Mouse (Mus musculus): ENCODE results near the gene Mafk. TPM values are rescaled to one million over a fixed set of nuclear protein-coding genes. Genes with fewer than 3 reads are reported as not detected.

The Mafk gene
- polyA plus RNA-seq, 1 experiment from 2014 or later = 5.7 TPM

DNA sequence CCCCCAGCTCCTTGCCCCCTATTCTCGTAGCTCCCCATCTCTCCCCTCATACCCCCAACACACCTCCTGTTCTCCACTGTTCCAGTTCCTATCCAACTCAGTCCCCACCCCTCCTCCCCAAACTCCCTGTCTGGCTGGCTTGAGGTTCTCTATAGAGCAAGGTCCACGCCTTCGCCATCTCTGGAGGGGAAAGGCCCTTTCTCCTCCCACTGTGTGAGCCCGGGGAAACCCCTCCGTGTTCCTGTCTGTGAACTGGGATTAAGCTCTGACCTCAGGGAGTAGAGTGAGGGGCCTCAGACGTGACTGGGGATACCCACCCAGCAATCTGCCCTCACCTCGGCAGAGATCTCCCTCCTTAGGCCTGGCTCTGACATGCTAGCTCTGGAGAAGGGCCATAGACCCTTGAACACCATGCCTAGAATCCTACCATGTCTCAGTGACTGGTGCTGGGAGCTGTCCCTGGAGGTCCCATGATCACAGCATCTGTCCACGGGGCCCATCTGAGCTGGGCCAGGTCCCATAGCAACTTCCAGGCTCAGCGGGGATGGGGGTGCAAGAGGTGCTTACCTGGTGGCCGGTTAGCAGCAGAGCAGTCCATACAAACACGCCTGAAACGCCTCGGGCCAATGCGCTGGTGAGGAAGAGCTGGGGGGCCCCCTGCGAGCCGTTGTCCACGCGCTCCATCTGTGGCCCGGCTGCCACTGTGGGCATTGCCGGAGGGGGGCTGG, 21.2 kb downstream of the Mafk start:
- no peak overlapping the region for H3K4me2 ChIP-seq (ENCODE audit: low read depth, low read length)
- no peak overlapping the region for H3K27ac ChIP-seq (ENCODE audit: low read depth, low read length)
- H3K36me3 ChIP-seq (ENCODE audit: control insufficient read depth, insufficient read depth, low read length) = no peaks in the 10 kb centered on the region
- no peak overlapping the region for H3K4me3 ChIP-seq (ENCODE audit: low read depth, low read length)
- no peaks in the 10 kb centered on the region for H3K9me3 ChIP-seq (ENCODE audit: control insufficient read depth, low read length)
- 73% methylated on average over 20 of the region's 20 CpGs for WGBS
- ATAC-seq (ENCODE audit: low read depth) = no peak
- H3K4me1 ChIP-seq (ENCODE audit: control insufficient read depth, insufficient read depth, low read length) = no peaks in the 10 kb centered on the region
- no peaks in the 10 kb centered on the region; the same call in 1 of the 2 replicates for H3K27me3 ChIP-seq (ENCODE audit: control insufficient read depth, insufficient read depth, low read length)
- no peak overlapping the region for H3K9ac ChIP-seq (replicated peaks; ENCODE audit: low read depth, low read length)

DNA sequence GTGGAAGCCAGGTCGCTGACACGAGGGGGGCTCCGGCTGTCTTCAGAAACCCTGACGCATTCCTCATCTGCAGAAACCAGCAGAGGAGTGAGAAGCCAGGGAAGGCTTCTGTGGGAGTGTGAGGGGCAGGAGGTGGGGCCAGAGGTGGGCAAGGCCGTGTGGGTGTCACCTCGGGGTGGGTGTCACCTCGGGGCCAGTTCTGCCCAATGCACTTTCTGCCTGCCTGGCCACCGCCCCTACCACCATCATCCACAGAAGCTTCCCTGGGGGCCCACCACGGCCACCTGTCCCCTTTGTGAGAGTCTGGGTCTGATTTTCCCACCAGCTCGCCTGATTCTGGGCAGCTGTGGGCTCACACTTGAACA, 21.8 kb downstream of the Mafk start:
- ATAC-seq (ENCODE audit: low read depth) = no peak
- Histone ChIP-seq H3K4me1 (ENCODE audit: control insufficient read depth, insufficient read depth, low read length) (no peaks in the 10 kb centered on the region), H3K27me3 (ENCODE audit: control insufficient read depth, insufficient read depth, low read length) (no peaks in the 10 kb centered on the region; the same call in 1 of the 2 replicates), H3K9ac (replicated peaks; ENCODE audit: low read depth, low read length) (no peak overlapping the region), H3K27ac (ENCODE audit: low read depth, low read length) (no peak overlapping the region), H3K4me2 (ENCODE audit: low read depth, low read length) (no peak overlapping the region), H3K36me3 (ENCODE audit: control insufficient read depth, insufficient read depth, low read length) (no peaks in the 10 kb centered on the region), H3K4me3 (ENCODE audit: low read depth, low read length) (no peak overlapping the region), H3K9me3 (ENCODE audit: control insufficient read depth, low read length) (no peaks in the 10 kb centered on the region)
- WGBS = 58% methylated on average over 10 of the region's 10 CpGs

GRCm38 (mm10) chr5:139813963-139814381, 22.7 kb downstream of the Mafk start:
- H3K36me3 ChIP-seq (ENCODE audit: control insufficient read depth, insufficient read depth, low read length) = no peaks in the 10 kb centered on the region
- no peak for ATAC-seq (ENCODE audit: low read depth)
- no peak overlapping the region for H3K9ac ChIP-seq (replicated peaks; ENCODE audit: low read depth, low read length)
- H3K9me3 ChIP-seq (ENCODE audit: control insufficient read depth, low read length) = no peaks in the 10 kb centered on the region
- H3K4me3 ChIP-seq (ENCODE audit: low read depth, low read length) = no peak overlapping the region
- no peaks in the 10 kb centered on the region for H3K4me1 ChIP-seq (ENCODE audit: control insufficient read depth, insufficient read depth, low read length)
- H3K27me3 ChIP-seq (ENCODE audit: control insufficient read depth, insufficient read depth, low read length) = no peaks in the 10 kb centered on the region; the same call in 1 of the 2 replicates
- H3K27ac ChIP-seq (ENCODE audit: low read depth, low read length) = no peak overlapping the region
- 7% methylated on average over 13 of the region's 13 CpGs for WGBS
- H3K4me2 ChIP-seq (ENCODE audit: low read depth, low read length) = no peak overlapping the region

DNA sequence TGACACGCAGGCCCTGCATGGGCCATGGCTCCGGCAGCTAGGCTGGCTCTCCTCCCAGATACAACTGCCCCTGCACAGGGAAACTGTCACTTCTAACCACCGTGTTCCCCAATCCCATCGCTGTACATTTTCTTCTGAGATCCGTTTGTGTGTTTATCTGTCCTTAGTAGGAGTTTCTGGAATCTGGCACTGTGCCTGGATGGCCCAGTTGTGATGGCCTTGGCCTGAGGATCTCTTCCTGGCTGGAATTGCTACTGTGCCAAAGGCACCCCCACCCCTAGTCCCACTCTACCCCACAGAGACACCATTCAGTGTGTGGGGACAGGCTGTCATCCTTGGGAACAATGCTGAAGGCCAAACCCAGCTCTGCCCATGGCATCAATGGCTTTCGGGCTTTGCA, 24.7 kb downstream of the Mafk start:
- H3K4me1 ChIP-seq (ENCODE audit: control insufficient read depth, insufficient read depth, low read length) = no peaks in the 10 kb centered on the region
- 78% methylated on average over 6 of the region's 6 CpGs for WGBS
- H3K27ac ChIP-seq (ENCODE audit: low read depth, low read length) = no peak overlapping the region
- H3K27me3 ChIP-seq (ENCODE audit: control insufficient read depth, insufficient read depth, low read length) = no peaks in the 10 kb centered on the region; the same call in 1 of the 2 replicates
- no peaks in the 10 kb centered on the region for H3K36me3 ChIP-seq (ENCODE audit: control insufficient read depth, insufficient read depth, low read length)
- H3K4me2 ChIP-seq (ENCODE audit: low read depth, low read length) = no peak overlapping the region
- no peak for ATAC-seq (ENCODE audit: low read depth)
- no peak overlapping the region for H3K9ac ChIP-seq (replicated peaks; ENCODE audit: low read depth, low read length)
- H3K4me3 ChIP-seq (ENCODE audit: low read depth, low read length) = no peak overlapping the region
- no peaks in the 10 kb centered on the region for H3K9me3 ChIP-seq (ENCODE audit: control insufficient read depth, low read length)

GRCm38 (mm10) chr5:139816445-139816844, 25.1 kb downstream of the Mafk start:
- no peak for ATAC-seq (ENCODE audit: low read depth)
- H3K9ac ChIP-seq (replicated peaks; ENCODE audit: low read depth, low read length) = no peak overlapping the region
- no peak overlapping the region for H3K4me2 ChIP-seq (ENCODE audit: low read depth, low read length)
- H3K9me3 ChIP-seq (ENCODE audit: control insufficient read depth, low read length) = no peaks in the 10 kb centered on the region
- no peaks in the 10 kb centered on the region for H3K4me1 ChIP-seq (ENCODE audit: control insufficient read depth, insufficient read depth, low read length)
- H3K4me3 ChIP-seq (ENCODE audit: low read depth, low read length) = no peak overlapping the region
- H3K27me3 ChIP-seq (ENCODE audit: control insufficient read depth, insufficient read depth, low read length) = no peaks in the 10 kb centered on the region; the same call in 1 of the 2 replicates
- no peaks in the 10 kb centered on the region for H3K36me3 ChIP-seq (ENCODE audit: control insufficient read depth, insufficient read depth, low read length)
- H3K27ac ChIP-seq (ENCODE audit: low read depth, low read length) = no peak overlapping the region

- no peaks in the 10 kb centered on the region for H3K4me1 ChIP-seq (ENCODE audit: control insufficient read depth, insufficient read depth, low read length)
- 10% methylated on average over 1 of the region's 1 CpGs for WGBS
- no peak for ATAC-seq (ENCODE audit: low read depth)
- no peak overlapping the region for H3K4me2 ChIP-seq (ENCODE audit: low read depth, low read length)
- H3K36me3 ChIP-seq (ENCODE audit: control insufficient read depth, insufficient read depth, low read length) = peaks cover 5% of the 10 kb centered on the region; the same call in 1 of the 2 replicates
- H3K27me3 ChIP-seq (ENCODE audit: control insufficient read depth, insufficient read depth, low read length) = no peaks in the 10 kb centered on the region; the same call in 1 of the 2 replicates
- no peak overlapping the region for H3K27ac ChIP-seq (ENCODE audit: low read depth, low read length)
- H3K9ac ChIP-seq (replicated peaks; ENCODE audit: low read depth, low read length) = no peak overlapping the region
- H3K4me3 ChIP-seq (ENCODE audit: low read depth, low read length) = no peak overlapping the region
- H3K9me3 ChIP-seq (ENCODE audit: control insufficient read depth, low read length) = no peaks in the 10 kb centered on the region
Observed at GRCm38 (mm10) chr5:139817292-139817691, 26.0 kb downstream of the Mafk start.

DNA sequence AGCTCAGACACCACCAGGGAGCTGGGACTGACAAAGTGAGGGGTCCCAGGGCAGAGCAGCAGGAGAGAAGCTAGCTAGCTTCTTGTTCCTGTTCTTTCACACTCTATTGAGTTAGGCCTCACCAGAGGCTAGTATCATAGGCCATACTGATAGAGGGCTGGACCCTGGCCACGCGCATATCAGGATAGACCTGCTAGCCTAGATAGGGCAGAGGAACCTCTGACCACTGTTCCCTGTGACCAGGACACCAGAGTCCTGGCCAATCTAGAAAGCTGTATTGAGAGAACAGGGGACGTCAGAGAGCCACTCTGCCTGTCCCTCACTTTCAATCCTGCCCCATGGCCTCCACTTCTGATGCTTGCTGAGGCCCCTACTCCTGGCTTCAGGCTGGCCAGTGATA, 26.7 kb downstream of the Mafk start:
- H3K4me2 ChIP-seq (ENCODE audit: low read depth, low read length) = no peak overlapping the region
- H3K27ac ChIP-seq (ENCODE audit: low read depth, low read length) = no peak overlapping the region
- H3K4me1 ChIP-seq (ENCODE audit: control insufficient read depth, insufficient read depth, low read length) = no peaks in the 10 kb centered on the region
- no peak overlapping the region for H3K4me3 ChIP-seq (ENCODE audit: low read depth, low read length)
- H3K27me3 ChIP-seq (ENCODE audit: control insufficient read depth, insufficient read depth, low read length) = no peaks in the 10 kb centered on the region; the same call in 1 of the 2 replicates
- 92% methylated on average over 3 of the region's 3 CpGs for WGBS
- H3K9me3 ChIP-seq (ENCODE audit: control insufficient read depth, low read length) = no peaks in the 10 kb centered on the region
- peaks cover 11% of the 10 kb centered on the region for H3K36me3 ChIP-seq (ENCODE audit: control insufficient read depth, insufficient read depth, low read length)
- no peak for ATAC-seq (ENCODE audit: low read depth)
- H3K9ac ChIP-seq (replicated peaks; ENCODE audit: low read depth, low read length) = no peak overlapping the region

DNA sequence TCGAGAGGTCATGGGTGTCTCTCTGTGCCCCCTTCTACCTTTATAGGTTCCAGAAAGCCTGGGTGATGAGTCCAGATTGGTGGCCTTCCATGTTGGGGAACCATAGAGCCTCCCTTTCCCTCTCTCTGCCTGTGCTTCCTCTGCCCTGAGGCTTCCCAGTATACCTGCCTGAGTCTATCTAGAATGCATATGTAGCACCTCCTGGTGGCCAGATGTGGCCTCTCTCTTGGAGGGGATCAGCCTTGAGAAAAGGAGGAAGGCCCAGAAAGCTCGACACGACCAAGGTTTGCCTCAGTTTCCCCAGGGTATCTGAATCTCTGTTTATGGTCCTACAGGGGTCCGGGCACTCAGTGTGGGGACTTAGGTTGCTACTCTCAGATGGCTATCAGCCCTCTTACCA, 27.5 kb downstream of the Mafk start:
- 56% methylated on average over 4 of the region's 4 CpGs for WGBS
- no peak for ATAC-seq (ENCODE audit: low read depth)

DNA sequence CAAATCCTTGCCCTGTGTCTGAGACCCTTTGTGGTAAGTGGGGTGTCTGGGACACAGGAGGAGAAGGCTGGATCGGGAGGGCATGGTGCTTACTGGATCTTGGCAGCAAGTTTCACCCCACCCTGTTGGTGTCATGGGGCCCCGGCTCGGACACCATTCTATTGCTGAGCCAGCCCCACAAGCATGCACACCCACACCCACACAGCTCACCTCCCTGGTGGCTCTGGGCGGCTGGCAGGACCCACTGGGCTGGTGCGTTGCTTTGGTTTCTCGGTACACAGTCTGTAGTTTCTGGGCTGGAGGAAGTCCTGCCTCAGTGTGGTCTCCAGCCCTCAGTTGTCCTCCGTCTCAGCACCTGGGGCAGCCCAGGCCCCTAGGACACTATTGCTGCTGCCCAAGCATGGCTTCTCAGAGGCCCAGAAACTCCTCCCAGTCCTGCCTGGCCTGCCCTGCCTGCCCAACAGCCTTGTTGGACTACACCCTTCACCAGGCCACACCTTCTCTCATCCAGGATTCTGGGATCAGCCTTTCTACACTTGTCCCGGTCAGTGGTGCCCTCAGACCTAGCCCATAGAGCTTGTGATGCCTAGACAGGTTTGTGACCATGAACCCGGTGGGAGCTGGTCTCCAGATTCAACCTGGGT, 28.3 kb downstream of the Mafk start, which contains the start of gene Tmem184a:
TSS of gene Tmem184a (minus strand) at position 380 of the 644 bp plus-strand sequence.
- Histone ChIP-seq H3K36me3 (ENCODE audit: control insufficient read depth, insufficient read depth, low read length) (peaks cover 15% of the 10 kb centered on the region), H3K4me3 (ENCODE audit: low read depth, low read length) (no peak within 1 kb of the TSS), H3K4me2 (ENCODE audit: low read depth, low read length) (no peak within 1 kb of the TSS), H3K27ac (ENCODE audit: low read depth, low read length) (no peak within 1 kb of the TSS), H3K4me1 (ENCODE audit: control insufficient read depth, insufficient read depth, low read length) (no peaks in the 10 kb centered on the region), H3K27me3 (ENCODE audit: control insufficient read depth, insufficient read depth, low read length) (no peaks in the 10 kb centered on the region; the same call in 1 of the 2 replicates), H3K9ac (replicated peaks; ENCODE audit: low read depth, low read length) (no peak within 1 kb of the TSS), H3K9me3 (ENCODE audit: control insufficient read depth, low read length) (no peaks in the 10 kb centered on the region)
- ATAC-seq (ENCODE audit: low read depth) = no peak
- 91% methylated on average over 9 of the region's 9 CpGs for WGBS

More for the DNA sequence above, 27.5 kb downstream of the Mafk start:
- no peak overlapping the region for H3K27ac ChIP-seq (ENCODE audit: low read depth, low read length)
- no peaks in the 10 kb centered on the region; the same call in 1 of the 2 replicates for H3K27me3 ChIP-seq (ENCODE audit: control insufficient read depth, insufficient read depth, low read length)
- H3K36me3 ChIP-seq (ENCODE audit: control insufficient read depth, insufficient read depth, low read length) = peaks cover 15% of the 10 kb centered on the region
- no peaks in the 10 kb centered on the region for H3K4me1 ChIP-seq (ENCODE audit: control insufficient read depth, insufficient read depth, low read length)
- H3K9ac ChIP-seq (replicated peaks; ENCODE audit: low read depth, low read length) = no peak overlapping the region
- no peak overlapping the region for H3K4me3 ChIP-seq (ENCODE audit: low read depth, low read length)
- H3K9me3 ChIP-seq (ENCODE audit: control insufficient read depth, low read length) = no peaks in the 10 kb centered on the region
- H3K4me2 ChIP-seq (ENCODE audit: low read depth, low read length) = no peak overlapping the region

Data from neural tube, embryonic 14.5 days (tissue).